ENCODE assay signal across 7 mouse cellular contexts in the genomic region with DNA sequence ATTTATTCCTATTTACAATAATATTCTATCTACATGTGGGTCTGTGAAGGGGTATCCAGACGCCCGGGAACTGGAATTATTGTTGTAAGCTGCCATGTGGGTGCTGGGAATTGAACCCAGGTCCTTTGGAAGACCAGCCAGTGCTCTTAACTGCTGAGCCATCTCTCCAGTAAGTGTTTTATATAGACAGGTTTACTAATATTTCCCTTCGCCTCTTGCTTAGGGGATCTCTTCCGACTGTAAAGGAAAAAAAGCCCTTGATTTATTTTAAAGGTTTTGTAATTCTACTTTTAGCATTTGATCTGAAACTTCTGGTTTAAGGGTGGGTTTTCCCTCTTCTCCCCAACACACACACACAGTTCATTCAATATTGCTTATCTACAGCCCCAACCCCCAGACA. TPM values are rescaled to one million over a fixed set of nuclear protein-coding genes. Genes with fewer than 3 reads are reported as not detected.
A peak's percentile ranks its signal among the peaks of the same experiment; 100 is the strongest.
DNase-seq lines count a peak whose midpoint lies in the region; ATAC-seq lines count a peak whose summit lies in the region.

No protein-coding gene starts in this region.

- H3K4me1 ChIP-seq in megakaryocyte, embryonic 14.5 days, result peaks cover 49% of the 10 kb centered on the region
- peaks cover 3% of the 10 kb centered on the region; the same call in 1 of the 2 replicates for H3K4me1 ChIP-seq in forebrain, embryonic 14.5 days (ENCODE audit: control insufficient read depth, insufficient read depth, low read length)
- peaks cover 17% of the 10 kb centered on the region for H3K4me1 ChIP-seq in liver, embryonic 11.5 days (replicated peaks; ENCODE audit: control insufficient read depth, insufficient read depth, low read length)
- H3K4me1 ChIP-seq in neural tube, embryonic 14.5 days (ENCODE audit: control insufficient read depth, insufficient read depth, low read length), result peaks cover 13% of the 10 kb centered on the region

- H3K27me3 ChIP-seq in megakaryocyte, embryonic 14.5 days (replicated peaks), result peaks cover 16% of the 10 kb centered on the region
- H3K27me3 ChIP-seq in forebrain, embryonic 14.5 days (replicated peaks; ENCODE audit: control insufficient read depth, insufficient read depth, low read length), result peaks cover 32% of the 10 kb centered on the region
- peaks cover 31% of the 10 kb centered on the region for H3K27me3 ChIP-seq in liver, embryonic 11.5 days (replicated peaks; ENCODE audit: control insufficient read depth, insufficient read depth, low read length)
- H3K27me3 ChIP-seq in neural tube, embryonic 14.5 days (ENCODE audit: control insufficient read depth, insufficient read depth, low read length), result peaks cover 6% of the 10 kb centered on the region

- H3K36me3 ChIP-seq in megakaryocyte, embryonic 14.5 days (replicated peaks; ENCODE audit: low read length), result peaks cover 21% of the 10 kb centered on the region
- H3K36me3 ChIP-seq in forebrain, embryonic 14.5 days (ENCODE audit: control insufficient read depth, insufficient read depth, low read length), result no peaks in the 10 kb centered on the region
- H3K36me3 ChIP-seq in liver, embryonic 11.5 days (ENCODE audit: control insufficient read depth, insufficient read depth, low read length), result no peaks in the 10 kb centered on the region
- peaks cover 2% of the 10 kb centered on the region for H3K36me3 ChIP-seq in neural tube, embryonic 14.5 days (ENCODE audit: control insufficient read depth, insufficient read depth, low read length)

- H3K4me2 ChIP-seq in forebrain, embryonic 14.5 days (ENCODE audit: low read length), result no peak overlapping the region; the same call in 1 of the 2 replicates
- H3K4me2 ChIP-seq in liver, embryonic 11.5 days, result peak overlapping the region; percentile 98
- H3K4me2 ChIP-seq in neural tube, embryonic 14.5 days (ENCODE audit: low read depth, low read length), result peak overlapping the region; percentile 67

- peak overlapping the region; percentile 91; the same call in 1 of the 2 replicates for H3K9ac ChIP-seq in forebrain, embryonic 14.5 days (ENCODE audit: low read length)
- H3K9ac ChIP-seq in liver, embryonic 11.5 days (ENCODE audit: low read depth, low read length), result no peak overlapping the region
- H3K9ac ChIP-seq in neural tube, embryonic 14.5 days (replicated peaks; ENCODE audit: low read depth, low read length), result peak overlapping the region; percentile 96; the same call in 1 of the 2 replicates

- WGBS in forebrain, embryonic 14.5 days, result 92% methylated on average over 4 of the region's 4 CpGs
- 88% methylated on average over 4 of the region's 4 CpGs for WGBS in liver, embryonic 11.5 days
- 91% methylated on average over 4 of the region's 4 CpGs for WGBS in neural tube, embryonic 14.5 days

- DNase-seq in forebrain, embryonic 14.5 days (ENCODE audit: low spot score), result no peak
- no peak for DNase-seq in liver, embryonic 11.5 days (ENCODE audit: low spot score)
- no peak for DNase-seq in right cerebral cortex, postnatal 10 days (ENCODE audit: low spot score in 2 of 2)
- no peak for DNase-seq in lung, postnatal 14 days

- H3K4me3 ChIP-seq in megakaryocyte, embryonic 14.5 days (replicated peaks), result peak overlapping the region; percentile 97
- no peak overlapping the region for H3K4me3 ChIP-seq in forebrain, embryonic 14.5 days (ENCODE audit: low read depth, low read length)
- H3K4me3 ChIP-seq in liver, embryonic 11.5 days (ENCODE audit: low read depth, low read length), result no peak overlapping the region
- no peak overlapping the region for H3K4me3 ChIP-seq in neural tube, embryonic 14.5 days (ENCODE audit: low read depth, low read length)

- ATAC-seq in megakaryocyte, adult 5-6 weeks (ENCODE audit: poor library complexity, severe bottlenecking), result no peak
- ATAC-seq in forebrain, embryonic 14.5 days, result no peak
- ATAC-seq in liver, embryonic 11.5 days (replicated peaks; ENCODE audit: low FRiP score), result no peak
- ATAC-seq in neural tube, embryonic 14.5 days (ENCODE audit: low read depth), result no peak

- H3K27ac ChIP-seq in forebrain, embryonic 14.5 days (ENCODE audit: low read depth, low read length), result no peak overlapping the region
- H3K27ac ChIP-seq in liver, embryonic 11.5 days (ENCODE audit: low read depth, low read length), result no peak overlapping the region
- H3K27ac ChIP-seq in neural tube, embryonic 14.5 days (ENCODE audit: low read depth, low read length), result peak overlapping the region; percentile 91; the same call in 1 of the 2 replicates

- H3K9me3 ChIP-seq in megakaryocyte, embryonic 14.5 days, result no peaks in the 10 kb centered on the region
- no peaks in the 10 kb centered on the region for H3K9me3 ChIP-seq in forebrain, embryonic 14.5 days (replicated peaks; ENCODE audit: control insufficient read depth, low read length)
- H3K9me3 ChIP-seq in liver, embryonic 11.5 days (ENCODE audit: control insufficient read depth, low read length), result no peaks in the 10 kb centered on the region
- H3K9me3 ChIP-seq in neural tube, embryonic 14.5 days (ENCODE audit: control insufficient read depth, low read length), result no peaks in the 10 kb centered on the region

RNA-seq across cellular contexts. Expression of gene B4galnt1, which starts 0.8 kb away (rescaled TPM):
- polyA plus RNA-seq in megakaryocyte, embryonic 14.5 days (2012; ENCODE audit: insufficient read depth, low replicate concordance), result 71.2 and 76.1 TPM in 2 replicates
- total RNA-seq in megakaryocyte, adult 5-6 weeks (2015), result 113 TPM in 2 replicates
- total RNA-seq in megakaryocyte, adult 5-6 weeks (2017), result 67.7 and 75.5 TPM in 2 replicates
- polyA plus RNA-seq in forebrain, embryonic 14.5 days (2014; fragmentation: Nextera tagmentation; extraction: Ambion mirVana), result 30.7 and 46.8 TPM in 2 replicates
- 21.6 and 26.3 TPM in 2 replicates for polyA plus RNA-seq in liver, embryonic 11.5 days (2014; fragmentation: Nextera tagmentation; extraction: Ambion mirVana)
- 79.3 and 93.4 TPM in 2 replicates for polyA plus RNA-seq in neural tube, embryonic 14.5 days (2014; fragmentation: Nextera tagmentation; extraction: Ambion mirVana)

RNA-seq across cellular contexts. Expression of gene Slc26a10, which starts 16.3 kb away (rescaled TPM):
- 0.23 and 0.76 TPM in 2 replicates for polyA plus RNA-seq in megakaryocyte, embryonic 14.5 days (2012; ENCODE audit: insufficient read depth, low replicate concordance)
- 0.91 TPM in 1 of 2 replicates, not detected in the other for total RNA-seq in megakaryocyte, adult 5-6 weeks (2015)
- 0.22 and 0.53 TPM in 2 replicates for total RNA-seq in megakaryocyte, adult 5-6 weeks (2017)
- polyA plus RNA-seq in forebrain, embryonic 14.5 days (2014; fragmentation: Nextera tagmentation; extraction: Ambion mirVana), result 0.69 and 0.95 TPM in 2 replicates
- polyA plus RNA-seq in liver, embryonic 11.5 days (2014; fragmentation: Nextera tagmentation; extraction: Ambion mirVana), result 3.6 and 5.2 TPM in 2 replicates
- polyA plus RNA-seq in neural tube, embryonic 14.5 days (2014; fragmentation: Nextera tagmentation; extraction: Ambion mirVana), result 0.80 and 1.3 TPM in 2 replicates

RNA-seq across cellular contexts. Expression of gene Arhgef25, which starts 25.7 kb away (rescaled TPM):
- not detected in 2 replicates for polyA plus RNA-seq in megakaryocyte, embryonic 14.5 days (2012; ENCODE audit: insufficient read depth, low replicate concordance)
- total RNA-seq in megakaryocyte, adult 5-6 weeks (2015), result 0.16 TPM in 1 of 2 replicates, not detected in the other
- 0.41 and 1.0 TPM in 2 replicates for total RNA-seq in megakaryocyte, adult 5-6 weeks (2017)
- 21.4 and 22.9 TPM in 2 replicates for polyA plus RNA-seq in forebrain, embryonic 14.5 days (2014; fragmentation: Nextera tagmentation; extraction: Ambion mirVana)
- polyA plus RNA-seq in liver, embryonic 11.5 days (2014; fragmentation: Nextera tagmentation; extraction: Ambion mirVana), result 28.3 and 30.2 TPM in 2 replicates
- polyA plus RNA-seq in neural tube, embryonic 14.5 days (2014; fragmentation: Nextera tagmentation; extraction: Ambion mirVana), result 24.2 and 31.0 TPM in 2 replicates

RNA-seq across cellular contexts. Expression of gene Dtx3, which starts 31.3 kb away (rescaled TPM):
- polyA plus RNA-seq in megakaryocyte, embryonic 14.5 days (2012; ENCODE audit: insufficient read depth, low replicate concordance), result 51.0 and 171 TPM in 2 replicates
- 8.2 and 9.2 TPM in 2 replicates for total RNA-seq in megakaryocyte, adult 5-6 weeks (2015)
- total RNA-seq in megakaryocyte, adult 5-6 weeks (2017), result 4.5 and 9.1 TPM in 2 replicates
- polyA plus RNA-seq in forebrain, embryonic 14.5 days (2014; fragmentation: Nextera tagmentation; extraction: Ambion mirVana), result 148 and 187 TPM in 2 replicates
- polyA plus RNA-seq in liver, embryonic 11.5 days (2014; fragmentation: Nextera tagmentation; extraction: Ambion mirVana), result 64.0 and 70.8 TPM in 2 replicates
- 224 and 231 TPM in 2 replicates for polyA plus RNA-seq in neural tube, embryonic 14.5 days (2014; fragmentation: Nextera tagmentation; extraction: Ambion mirVana)

RNA-seq across cellular contexts. Expression of gene Os9, which starts 43.3 kb away (rescaled TPM):
- 140 and 267 TPM in 2 replicates for polyA plus RNA-seq in megakaryocyte, embryonic 14.5 days (2012; ENCODE audit: insufficient read depth, low replicate concordance)
- total RNA-seq in megakaryocyte, adult 5-6 weeks (2015), result 39.9 and 42.3 TPM in 2 replicates
- 170 and 195 TPM in 2 replicates for total RNA-seq in megakaryocyte, adult 5-6 weeks (2017)
- 53.0 and 66.3 TPM in 2 replicates for polyA plus RNA-seq in forebrain, embryonic 14.5 days (2014; fragmentation: Nextera tagmentation; extraction: Ambion mirVana)
- polyA plus RNA-seq in liver, embryonic 11.5 days (2014; fragmentation: Nextera tagmentation; extraction: Ambion mirVana), result 51.2 and 54.7 TPM in 2 replicates
- polyA plus RNA-seq in neural tube, embryonic 14.5 days (2014; fragmentation: Nextera tagmentation; extraction: Ambion mirVana), result 65.7 and 92.8 TPM in 2 replicates

Comparison
In these comparisons a context has a peak if more than half of its experiments do, and no peak if none do; other contexts are left out.
1. RNA of gene Arhgef25, which starts 25.7 kb away (polyA plus RNA-seq): 28.3 to 30.2 TPM in liver, embryonic 11.5 days, 24.2 to 31.0 TPM in neural tube, embryonic 14.5 days and 21.4 to 22.9 TPM in forebrain, embryonic 14.5 days; not detected in megakaryocyte, embryonic 14.5 days; every median in the first group is over 10 times any median in the second.